Mouse (Mus musculus) heart, postnatal 25 days (tissue): ENCODE measurements around the gene Gm1123. TPM values are rescaled to one million over a fixed set of nuclear protein-coding genes. Genes with fewer than 3 reads are reported as not detected.

Source experiments
- DNase-seq: peaks from one replicate; pipeline ENCODE4 v3.0.0; 2022; ENCODE audit warnings: low spot score
- intact Hi-C: fragments of 180-260 bp; cut with DNase I; formaldehyde crosslinking; loops from one replicate; pipeline ENCODE4 v1.15.1; 2025
- total RNA-seq, 2 experiments: library from RNA; stranded (reverse); gene quantifications; 2 replicates each; pipeline ENCODE4 v1.2.3; 2021

Gene Gm1123
- total RNA-seq, 2 experiments from 2014 or later, result not detected

GRCm38 (mm10) chr9:98960348-98960747 is 75.2 kb downstream of the Gm1123 start:
- intact Hi-C loops, result no loop called here
- no peak for DNase-seq

- DNase-seq, result no peak
- intact Hi-C loops, result loop anchor here (2.0 to 10.0 kb wide), 2 partner anchors 15 to 315 kb away; no protein-coding TSS in a partner anchor
Observed at GRCm38 (mm10) chr9:98959851-98960250, 75.7 kb downstream of the Gm1123 start.

- intact Hi-C loops, result loop anchor here (2.0 to 10.0 kb wide), 2 partner anchors 16 to 314 kb away; no protein-coding TSS in a partner anchor
- DNase-seq, result no peak
Observed at GRCm38 (mm10) chr9:98958628-98959027, 76.9 kb downstream of the Gm1123 start.

GRCm38 (mm10) chr9:98957751-98958351 is 77.7 kb downstream of the Gm1123 start:
- DNase-seq, result no peak
- intact Hi-C loops, result loop anchor here (2.0 to 10.0 kb wide), 2 partner anchors 17 to 313 kb away; no protein-coding TSS in a partner anchor

Other genes with a start within 250 kb of the Gm1123 start
- not detected for gene Prr23a1, start 193.2 kb downstream of the Gm1123 start, total RNA-seq
- gene Prr23a2, start 179.2 kb downstream of the Gm1123 start, total RNA-seq, result not detected
- gene Prr23a3, start 170.9 kb downstream of the Gm1123 start, total RNA-seq, result not detected
- gene 7420426K07Rik, start 132.6 kb downstream of the Gm1123 start, total RNA-seq, result not detected
- gene Foxl2, start 80.4 kb downstream of the Gm1123 start, total RNA-seq, result not detected
- 1 to 10 TPM; 5.5 to 6.8 TPM for gene Faim, start 49.3 kb downstream of the Gm1123 start, total RNA-seq
- 10 to 100 TPM in 1 of 2 experiments, 1 to 10 TPM in 1; 9.2 to 10.1 TPM for gene Pik3cb, start 104.9 kb upstream of the Gm1123 start, total RNA-seq
- gene Faiml, start 201.5 kb upstream of the Gm1123 start, total RNA-seq, result not detected
- 1 to 10 TPM; 5.6 to 6.3 TPM for gene Cep70, start 207.7 kb upstream of the Gm1123 start, total RNA-seq